Mouse (Mus musculus): ENCODE measurements around the gene Fgfr2. TPM values are rescaled to one million over a fixed set of nuclear protein-coding genes. Genes with fewer than 3 reads are reported as not detected.

The Fgfr2 gene
- total and polyA plus RNA-seq, 2 experiments from 2014 or later = 12.1 to 32.6 TPM

DNA sequence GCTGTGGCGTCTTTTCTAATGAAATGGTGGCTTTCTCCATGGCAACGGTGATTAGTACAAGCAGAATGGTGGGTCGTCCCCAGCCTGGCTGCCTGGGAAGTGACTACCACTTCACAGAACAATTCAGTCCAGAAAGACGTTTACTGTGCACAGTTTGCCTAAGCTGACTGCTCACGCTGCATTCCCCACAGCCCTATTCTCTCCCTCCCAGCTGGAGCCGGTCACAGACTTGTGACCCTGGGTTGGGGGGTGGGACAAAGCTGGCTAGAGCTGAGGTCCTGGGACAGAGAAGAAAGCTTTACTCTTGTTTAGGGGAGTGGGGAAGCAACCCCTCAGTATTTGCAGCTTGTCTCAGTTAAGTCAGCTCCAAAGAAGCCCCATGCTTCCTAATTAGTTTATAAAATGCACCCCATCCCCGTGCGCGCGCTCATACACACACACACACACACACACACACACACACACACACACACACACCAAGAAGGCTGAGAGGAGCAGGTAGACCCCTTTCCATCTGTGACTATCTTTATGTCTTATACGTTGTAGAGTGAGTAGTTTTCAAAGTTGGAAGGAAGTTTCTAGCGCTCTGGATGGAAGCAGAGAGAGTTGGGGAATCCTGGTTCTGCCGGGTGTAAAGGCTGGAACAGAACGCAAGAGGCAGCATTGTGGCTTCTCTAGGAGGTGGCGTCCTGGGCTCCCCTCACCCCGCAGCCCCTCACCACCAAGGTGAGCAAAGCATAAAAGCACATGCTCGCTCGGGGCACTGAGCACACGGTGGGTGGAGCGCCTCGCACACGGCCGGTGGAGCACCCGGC, 2754.1 kb downstream of the Fgfr2 start:
- H3K4me3 ChIP-seq (ENCODE audit: low read depth, low read length) = no peak overlapping the region
- no peaks in the 10 kb centered on the region for H3K4me1 ChIP-seq (ENCODE audit: insufficient read depth, low read length)
- H3K9me3 ChIP-seq (ENCODE audit: low read length) = no peaks in the 10 kb centered on the region
- DNase-seq (ENCODE audit: low spot score) (peak; percentile 63), ATAC-seq (ENCODE audit: low FRiP score) (no peak)
- H3K9ac ChIP-seq (replicated peaks; ENCODE audit: low read length, poor library complexity, severe bottlenecking) = no peak overlapping the region
- 10% methylated on average over 24 of the region's 24 CpGs for WGBS
- no peaks in the 10 kb centered on the region for H3K27me3 ChIP-seq (ENCODE audit: insufficient read depth, low read length)
- no peak overlapping the region for H3K27ac ChIP-seq (ENCODE audit: low read depth, low read length)
- peak; percentile 45 for TF ChIP-seq CTCF (IDR thresholded peaks at IDR 0.05)
- no peaks in the 10 kb centered on the region for H3K36me3 ChIP-seq (ENCODE audit: insufficient read depth, low read length)
- H3K4me2 ChIP-seq (ENCODE audit: low read depth, low read length, poor library complexity, severe bottlenecking) = peak overlapping the region; percentile 26

DNA sequence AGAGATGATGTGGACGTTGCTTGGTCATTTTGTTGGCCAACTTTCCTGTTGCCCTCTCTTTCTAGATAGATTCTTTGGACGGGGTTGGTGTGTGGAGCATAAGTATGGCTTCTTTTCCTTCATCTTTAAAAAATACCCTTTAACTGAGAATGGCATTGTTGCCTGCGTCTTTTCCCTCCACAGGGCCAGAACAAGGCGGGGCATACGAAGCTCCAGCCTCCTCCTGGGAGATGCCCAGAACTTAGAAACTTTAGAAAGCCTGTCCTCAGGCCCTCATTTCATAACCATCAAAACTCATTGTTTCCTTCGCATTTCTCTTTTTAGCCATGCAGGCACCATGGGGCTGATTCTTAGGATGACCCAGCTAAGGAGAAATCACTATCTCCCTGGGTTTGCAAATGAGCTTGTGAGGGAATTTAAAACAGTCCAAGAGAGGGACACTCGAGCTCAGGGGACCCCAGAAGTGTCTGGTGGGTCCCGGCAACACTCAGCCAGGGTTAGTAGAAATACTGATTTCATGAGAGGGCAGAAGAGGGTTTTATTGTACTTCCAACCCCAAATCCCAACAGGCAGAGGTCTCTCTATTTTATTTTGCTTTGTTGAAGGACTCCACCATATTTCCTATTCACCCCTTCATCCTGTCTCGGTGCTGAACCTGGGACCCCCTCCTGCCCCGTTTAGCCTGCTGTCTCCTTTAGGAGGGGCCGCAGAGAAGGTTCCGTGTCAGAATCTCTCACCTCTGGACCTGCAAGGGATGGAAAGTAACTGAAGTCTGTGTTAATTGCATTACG, 2754.9 kb downstream of the Fgfr2 start:
- WGBS = 23% methylated on average over 13 of the region's 13 CpGs
- H3K9ac ChIP-seq (replicated peaks; ENCODE audit: low read length, poor library complexity, severe bottlenecking) = no peak overlapping the region

DNA sequence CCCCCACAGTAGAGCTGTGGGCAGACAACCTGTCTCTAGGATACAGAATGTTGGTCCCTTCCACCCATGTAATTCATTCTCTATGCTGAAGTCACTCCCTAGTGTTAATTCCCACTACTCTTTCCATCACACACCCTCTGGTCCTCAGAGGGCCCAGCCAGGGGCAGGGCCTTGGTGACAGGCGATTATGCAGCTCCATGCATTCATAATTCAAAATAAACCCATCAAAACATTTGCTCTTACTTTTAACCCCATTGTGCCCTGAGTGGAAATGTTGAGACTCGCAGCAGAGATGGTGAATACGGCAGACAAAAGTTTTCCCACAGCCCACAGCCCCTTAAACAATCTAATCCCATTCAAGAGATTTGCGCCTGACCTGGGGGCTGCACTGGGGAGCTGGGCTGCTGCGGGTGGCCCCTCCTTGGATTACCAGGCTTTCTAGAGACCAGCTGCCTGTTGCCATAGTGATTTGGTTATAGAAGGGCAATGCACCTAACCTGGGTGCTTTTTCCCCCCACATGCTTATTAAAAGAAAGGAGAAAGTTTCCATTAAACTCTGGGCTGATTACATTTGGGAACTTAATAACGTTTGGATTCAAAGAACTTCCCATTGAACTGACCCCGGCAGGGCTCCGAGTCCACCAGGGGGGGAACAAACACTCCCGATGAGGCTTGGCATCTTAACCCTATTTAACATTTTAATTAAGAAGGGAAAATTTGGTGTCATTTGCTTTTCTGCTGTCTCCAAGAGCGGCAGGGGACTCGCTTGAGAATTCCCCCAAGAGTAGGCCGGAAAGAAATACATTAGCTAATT, 2755.7 kb downstream of the Fgfr2 start:
- no peak for ATAC-seq (ENCODE audit: low FRiP score)
- Histone ChIP-seq H3K4me3 (ENCODE audit: low read depth, low read length) (no peak overlapping the region), H3K9me3 (ENCODE audit: low read length) (no peaks in the 10 kb centered on the region), H3K9ac (replicated peaks; ENCODE audit: low read length, poor library complexity, severe bottlenecking) (no peak overlapping the region), H3K27ac (ENCODE audit: low read depth, low read length) (no peak overlapping the region), H3K4me2 (ENCODE audit: low read depth, low read length, poor library complexity, severe bottlenecking) (no peak overlapping the region), H3K27me3 (ENCODE audit: insufficient read depth, low read length) (no peaks in the 10 kb centered on the region), H3K4me1 (ENCODE audit: insufficient read depth, low read length) (no peaks in the 10 kb centered on the region), H3K36me3 (ENCODE audit: insufficient read depth, low read length) (no peaks in the 10 kb centered on the region)
- no peak for TF ChIP-seq CTCF (IDR thresholded peaks at IDR 0.05)
- 14% methylated on average over 12 of the region's 12 CpGs for WGBS
- DNase-seq (ENCODE audit: low spot score) = peak; percentile 47

More for the DNA sequence above, 2754.9 kb downstream of the Fgfr2 start:
- no peak for TF ChIP-seq CTCF (IDR thresholded peaks at IDR 0.05)
- DNase-seq (ENCODE audit: low spot score) = no peak
- H3K27me3 ChIP-seq (ENCODE audit: insufficient read depth, low read length) = no peaks in the 10 kb centered on the region
- H3K4me2 ChIP-seq (ENCODE audit: low read depth, low read length, poor library complexity, severe bottlenecking) = peak overlapping the region; percentile 26
- H3K9me3 ChIP-seq (ENCODE audit: low read length) = no peaks in the 10 kb centered on the region
- H3K27ac ChIP-seq (ENCODE audit: low read depth, low read length) = no peak overlapping the region
- no peaks in the 10 kb centered on the region for H3K36me3 ChIP-seq (ENCODE audit: insufficient read depth, low read length)
- no peaks in the 10 kb centered on the region for H3K4me1 ChIP-seq (ENCODE audit: insufficient read depth, low read length)
- ATAC-seq (ENCODE audit: low FRiP score) = no peak
- H3K4me3 ChIP-seq (ENCODE audit: low read depth, low read length) = no peak overlapping the region

DNA sequence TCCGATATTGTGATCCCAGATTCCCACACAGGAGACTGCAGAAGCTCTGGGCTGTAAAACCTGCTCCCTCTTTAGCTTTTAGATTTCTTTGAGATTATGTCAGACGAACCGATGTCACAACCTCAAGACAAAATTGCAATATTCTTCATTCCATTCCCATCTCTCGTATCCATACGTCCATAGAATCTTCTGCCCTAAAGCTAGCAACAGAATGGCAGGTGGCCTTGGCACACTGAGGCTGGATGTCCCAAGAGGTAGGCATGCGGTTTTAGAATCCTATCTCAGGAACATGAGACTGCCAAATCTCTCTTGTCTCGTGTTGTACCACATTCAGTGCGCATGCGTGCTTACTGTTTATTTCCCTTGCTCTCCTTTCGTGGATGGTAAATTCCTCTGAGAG, 2757.4 kb downstream of the Fgfr2 start:
- no peak for TF ChIP-seq CTCF (IDR thresholded peaks at IDR 0.05)

DNA sequence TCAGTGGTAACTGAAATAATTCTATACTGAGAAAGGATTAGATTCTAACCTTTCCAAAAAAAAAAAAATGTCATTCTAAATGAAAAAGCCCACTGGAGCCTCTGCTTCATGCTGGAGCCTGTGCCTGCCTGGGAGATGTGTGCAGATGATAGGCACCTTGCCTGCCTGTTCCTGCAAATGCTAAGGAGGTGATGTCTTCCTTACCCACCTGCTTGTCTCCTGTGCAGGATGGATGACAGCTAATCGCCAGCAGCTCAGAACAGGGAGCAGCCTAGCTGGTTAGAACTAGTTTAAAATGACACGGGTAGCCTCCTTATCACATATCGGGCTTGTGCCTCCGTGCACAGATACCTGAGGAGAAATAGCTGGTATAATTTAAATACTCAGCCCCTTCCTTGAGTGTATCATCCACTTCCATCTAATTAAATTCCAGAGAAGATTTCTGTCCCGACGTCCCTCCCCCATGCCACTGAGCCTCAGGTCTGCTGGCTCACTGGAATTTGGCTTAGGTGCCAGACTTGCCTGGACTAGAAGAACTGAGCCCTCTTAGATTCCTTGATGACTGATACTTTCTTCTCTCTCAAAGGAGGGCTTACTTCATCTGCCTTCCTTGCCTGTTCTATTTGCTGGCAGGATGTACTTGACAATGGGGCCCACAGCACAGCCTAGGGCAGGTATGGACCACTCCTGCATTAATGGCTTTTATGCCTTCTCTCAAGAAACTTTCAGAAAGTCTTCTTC, 2782.6 kb downstream of the Fgfr2 start:
- Histone ChIP-seq H3K9me3 (ENCODE audit: low read length) (no peaks in the 10 kb centered on the region), H3K9ac (replicated peaks; ENCODE audit: low read length, poor library complexity, severe bottlenecking) (no peak overlapping the region), H3K4me3 (ENCODE audit: low read depth, low read length) (no peak overlapping the region), H3K4me1 (ENCODE audit: insufficient read depth, low read length) (no peaks in the 10 kb centered on the region), H3K27ac (ENCODE audit: low read depth, low read length) (no peak overlapping the region; the same call in 1 of the 2 replicates), H3K36me3 (ENCODE audit: insufficient read depth, low read length) (no peaks in the 10 kb centered on the region), H3K27me3 (ENCODE audit: insufficient read depth, low read length) (no peaks in the 10 kb centered on the region), H3K4me2 (ENCODE audit: low read depth, low read length, poor library complexity, severe bottlenecking) (no peak overlapping the region)
- TF ChIP-seq CTCF (IDR thresholded peaks at IDR 0.05) = no peak
- 62% methylated on average over 6 of the region's 6 CpGs for WGBS
- DNase-seq (ENCODE audit: low spot score) (no peak), ATAC-seq (ENCODE audit: low FRiP score) (no peak)

More for the DNA sequence above, 2757.4 kb downstream of the Fgfr2 start:
- Histone ChIP-seq H3K4me3 (ENCODE audit: low read depth, low read length) (no peak overlapping the region), H3K27ac (ENCODE audit: low read depth, low read length) (no peak overlapping the region), H3K36me3 (ENCODE audit: insufficient read depth, low read length) (no peaks in the 10 kb centered on the region), H3K9me3 (ENCODE audit: low read length) (no peaks in the 10 kb centered on the region), H3K4me1 (ENCODE audit: insufficient read depth, low read length) (no peaks in the 10 kb centered on the region), H3K27me3 (ENCODE audit: insufficient read depth, low read length) (no peaks in the 10 kb centered on the region), H3K4me2 (ENCODE audit: low read depth, low read length, poor library complexity, severe bottlenecking) (no peak overlapping the region), H3K9ac (replicated peaks; ENCODE audit: low read length, poor library complexity, severe bottlenecking) (no peak overlapping the region)
- no peak for ATAC-seq (ENCODE audit: low FRiP score)
- no peak for DNase-seq (ENCODE audit: low spot score)
- 94% methylated on average over 10 of the region's 10 CpGs for WGBS

Measured in midbrain, postnatal 0 days (tissue).